Mouse (Mus musculus): Measurements from ENCODE around the gene Nfx1. TPM values are rescaled to one million over a fixed set of nuclear protein-coding genes. Genes with fewer than 3 reads are reported as not detected.

Nfx1 gene
- polyA plus RNA-seq, 1 experiment from 2014 or later, result 94.7 TPM

Small RNAs within 50 kb of the gene (microRNA-seq; reads per million reads assigned to microRNA genes)
- 3.8 reads per million, percentile 30 among the genes with 10 or more reads in this experiment for gene Mir3094

Other genes with a start within 250 kb of the Nfx1 start
- gene Dnaja1, start 248.8 kb upstream of the Nfx1 start, polyA plus RNA-seq (2014; fragmentation: Nextera tagmentation; extraction: Ambion mirVana), result 338 and 347 TPM in 2 replicates
- gene Smu1, start 213.0 kb upstream of the Nfx1 start, polyA plus RNA-seq (2014; fragmentation: Nextera tagmentation; extraction: Ambion mirVana), result 155 and 169 TPM in 2 replicates
- gene B4galt1, start 116.9 kb upstream of the Nfx1 start, polyA plus RNA-seq (2014; fragmentation: Nextera tagmentation; extraction: Ambion mirVana), result 36.7 and 37.9 TPM in 2 replicates
- gene Spink4, start 50.9 kb upstream of the Nfx1 start, polyA plus RNA-seq (2014; fragmentation: Nextera tagmentation; extraction: Ambion mirVana), result 33.9 and 76.7 TPM in 2 replicates
- 195 and 197 TPM in 2 replicates for gene Bag1, start 22.6 kb upstream of the Nfx1 start, polyA plus RNA-seq (2014; fragmentation: Nextera tagmentation; extraction: Ambion mirVana)
- 82.1 and 85.8 TPM in 2 replicates for gene Chmp5, start 22.5 kb upstream of the Nfx1 start, polyA plus RNA-seq (2014; fragmentation: Nextera tagmentation; extraction: Ambion mirVana)
- gene Aqp7, start 77.2 kb downstream of the Nfx1 start, polyA plus RNA-seq (2014; fragmentation: Nextera tagmentation; extraction: Ambion mirVana), result 0.16 TPM in 2 replicates
- 0.96 TPM in 1 of 2 replicates, not detected in the other for gene Aqp3, start 127.3 kb downstream of the Nfx1 start, polyA plus RNA-seq (2014; fragmentation: Nextera tagmentation; extraction: Ambion mirVana)
- gene Nol6, start 153.5 kb downstream of the Nfx1 start, polyA plus RNA-seq (2014; fragmentation: Nextera tagmentation; extraction: Ambion mirVana), result 26.3 and 26.4 TPM in 2 replicates
- gene Ube2r2, start 164.8 kb downstream of the Nfx1 start, polyA plus RNA-seq (2014; fragmentation: Nextera tagmentation; extraction: Ambion mirVana), result 82.5 and 84.6 TPM in 2 replicates

Measured in intestine, embryonic 14.5 days (tissue).